Mouse (Mus musculus) hindbrain, embryonic 15.5 days (tissue): Measurements from ENCODE around the gene Gm20458. TPM values are rescaled to one million over a fixed set of nuclear protein-coding genes. Genes with fewer than 3 reads are reported as not detected.

Experiments
- ATAC-seq: fragments of 200-750 bp; cut with Nextera tagmentation; 2 replicates; pipeline ENCODE4 v1.8.0; 2017; ENCODE audit warnings: low read depth, moderate number of reproducible peaks, moderate TSS enrichment; ENCODE audit not compliant: low FRiP score
- H3K27ac ChIP-seq: fragments of 300-500 bp; sonication (generic); replicated peaks from 2 replicates; pipeline ENCODE4 v1.5.1; 2015; ENCODE audit warnings: mild to moderate bottlenecking, inconsistent platforms
- H3K27me3 ChIP-seq: fragments of 300-500 bp; sonication (generic); 2 replicates; pipeline ENCODE4 v1.6.1; 2015; ENCODE audit warnings: control low read depth, inconsistent platforms
- H3K36me3 ChIP-seq: fragments of 300-500 bp; sonication (generic); 2 replicates; pipeline ENCODE4 v1.6.1; 2015; ENCODE audit warnings: control low read depth, inconsistent platforms
- H3K4me1 ChIP-seq: fragments of 300-500 bp; sonication (generic); replicated peaks from 2 replicates; pipeline ENCODE4 v1.6.1; 2015; ENCODE audit warnings: control low read depth, inconsistent platforms
- H3K4me2 ChIP-seq: fragments of 300-500 bp; sonication (generic); 2 replicates; pipeline ENCODE4 v1.6.1; 2015; ENCODE audit warnings: moderate library complexity, mild to moderate bottlenecking, inconsistent platforms
- H3K4me3 ChIP-seq: fragments of 300-500 bp; sonication (generic); 2 replicates; pipeline ENCODE4 v1.5.1; 2015; ENCODE audit warnings: mild to moderate bottlenecking, inconsistent platforms
- H3K9ac ChIP-seq: fragments of 300-500 bp; sonication (generic); 2 replicates; pipeline ENCODE4 v1.6.1; 2015; ENCODE audit warnings: inconsistent platforms
- H3K9me3 ChIP-seq: fragments of 300-500 bp; sonication (generic); 2 replicates; pipeline ENCODE4 v1.6.1; 2016; ENCODE audit warnings: control low read depth, inconsistent platforms
- WGBS: fragments of 180-500 bp; shearing (Covaris S2); methylation state at CpG from one replicate; pipeline ENCODE4 v1.1.7; 2015; 5-methylcytosine and 5-hydroxymethylcytosine counted together
- polyA plus RNA-seq: library from polyadenylated mRNA; unstranded; fragments of >200 nt; fragmentation: Nextera tagmentation; extraction: Ambion mirVana; gene quantifications from 2 replicates; pipeline ENCODE4 v1.2.1, GENCODE M21; 2015

The Gm20458 gene
- 5.0 and 6.6 TPM in 2 replicates for polyA plus RNA-seq

DNA sequence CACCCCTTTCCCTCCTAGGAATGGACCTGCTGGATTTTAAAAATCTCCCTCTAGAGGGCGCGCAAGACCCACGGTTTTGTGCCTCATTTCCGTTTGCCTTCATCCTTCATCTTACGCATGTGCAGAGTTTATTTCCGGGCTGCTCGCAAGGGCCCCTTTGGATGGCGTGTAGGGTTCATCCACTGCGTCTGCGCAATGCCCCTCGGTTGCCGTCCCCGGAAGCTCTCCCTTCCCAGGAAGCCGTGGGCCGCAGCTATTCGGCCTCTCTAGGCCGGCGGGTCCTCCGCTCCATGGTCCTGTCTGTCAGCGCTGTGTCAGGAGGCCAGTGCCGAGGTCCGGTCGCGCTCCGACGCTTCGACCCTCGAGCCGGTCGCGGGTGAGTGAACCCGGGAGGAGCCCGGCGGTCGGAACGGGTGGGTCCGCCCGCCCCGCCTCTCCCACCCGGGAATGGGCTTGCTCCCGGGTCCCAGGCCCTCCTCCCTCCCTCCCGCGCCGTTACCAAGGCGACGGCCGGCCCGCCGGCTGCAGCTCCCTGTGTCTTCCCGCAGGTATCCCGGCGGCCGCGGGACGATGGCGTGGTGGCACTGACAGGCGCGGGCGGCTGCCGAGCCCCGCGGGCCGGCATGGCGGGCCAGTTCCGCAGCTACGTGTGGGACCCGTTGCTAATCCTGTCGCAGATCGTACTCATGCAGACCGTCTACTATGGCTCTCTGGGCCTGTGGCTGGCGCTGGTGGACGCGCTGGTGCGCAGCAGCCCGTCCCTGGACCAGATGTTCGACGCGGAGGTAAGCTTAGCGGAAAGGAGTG, at the start of gene Gm20458:
TSS of gene Gm20458 (plus strand) at position 223 of the 807 bp plus-strand sequence.
- Histone ChIP-seq H3K36me3 (peaks cover 18% of the 10 kb centered on the region), H3K4me3 (peak within 1 kb of the TSS; percentile 56), H3K4me1 (peaks cover 18% of the 10 kb centered on the region), H3K27ac (peak within 1 kb of the TSS; percentile 91), H3K9me3 (no peaks in the 10 kb centered on the region), H3K27me3 (no peaks in the 10 kb centered on the region), H3K9ac (peak within 1 kb of the TSS; percentile 62), H3K4me2 (peak within 1 kb of the TSS; percentile 71)
- under 1% methylated on average over 70 of the region's 79 CpGs for WGBS
- peak; percentile 99 for ATAC-seq

- no peak overlapping the region for H3K9ac ChIP-seq
- H3K4me2 ChIP-seq: peak overlapping the region; percentile 51
- no peaks in the 10 kb centered on the region for H3K9me3 ChIP-seq
- no peak for ATAC-seq
- 0 out of 2 replicates have a peak, but pooled peaks cover 4% of the 10 kb centered on the region for H3K4me1 ChIP-seq
- H3K36me3 ChIP-seq: no peaks in the 10 kb centered on the region
- peak overlapping the region; percentile 23 for H3K4me3 ChIP-seq
- 25% methylated on average over 28 of the region's 28 CpGs for WGBS
- H3K27ac ChIP-seq: no peak overlapping the region
- peaks cover 25% of the 10 kb centered on the region for H3K27me3 ChIP-seq
These were observed 46.6 kb upstream of the Gm20458 start for GRCm38 (mm10) chr2:164414167-164414566.

DNA sequence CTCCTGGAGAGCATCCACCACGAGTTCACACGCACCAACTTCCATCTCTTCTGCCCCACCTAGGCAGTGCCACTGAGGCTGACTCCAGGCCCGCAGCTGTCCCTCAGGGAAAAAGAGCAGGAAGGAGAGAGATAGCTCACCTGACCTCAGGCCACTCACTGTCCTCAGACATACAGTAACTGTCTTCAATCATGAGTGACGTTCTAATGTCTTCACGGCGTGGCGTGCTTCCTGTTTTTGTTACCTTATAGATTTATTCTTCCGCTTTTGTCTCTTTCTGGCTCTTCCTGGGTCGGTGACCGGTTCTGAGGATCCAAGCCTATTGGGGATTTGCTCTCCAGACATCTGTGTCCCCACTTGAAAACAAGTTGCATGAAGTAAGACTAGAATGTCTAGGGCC, 46.2 kb upstream of the Gm20458 start:
- Histone ChIP-seq H3K9ac (no peak overlapping the region), H3K27ac (no peak overlapping the region), H3K9me3 (no peaks in the 10 kb centered on the region), H3K27me3 (peaks cover 20% of the 10 kb centered on the region), H3K4me3 (peak overlapping the region; percentile 23), H3K4me2 (peak overlapping the region; percentile 51), H3K4me1 (0 out of 2 replicates have a peak, but pooled peaks cover 4% of the 10 kb centered on the region), H3K36me3 (no peaks in the 10 kb centered on the region)
- 71% methylated on average over 10 of the region's 10 CpGs for WGBS
- no peak for ATAC-seq

GRCm38 (mm10) chr2:164417198-164417597, 43.6 kb upstream of the Gm20458 start:
- no peak overlapping the region for H3K4me2 ChIP-seq

GRCm38 (mm10) chr2:164418308-164418875, 42.4 kb upstream of the Gm20458 start:
- Histone ChIP-seq H3K27ac (no peak overlapping the region), H3K4me1 (0 out of 2 replicates have a peak, but pooled peaks cover 4% of the 10 kb centered on the region), H3K9ac (no peak overlapping the region), H3K27me3 (peaks cover 3% of the 10 kb centered on the region; the same call in 1 of the 2 replicates), H3K36me3 (no peaks in the 10 kb centered on the region), H3K4me2 (no peak overlapping the region), H3K9me3 (no peaks in the 10 kb centered on the region), H3K4me3 (no peak overlapping the region)
- no peak for ATAC-seq
- 37% methylated on average over 3 of the region's 3 CpGs for WGBS

More at GRCm38 (mm10) chr2:164417198-164417597, 43.6 kb upstream of the Gm20458 start:
- Histone ChIP-seq H3K36me3 (no peaks in the 10 kb centered on the region), H3K9ac (no peak overlapping the region), H3K9me3 (no peaks in the 10 kb centered on the region), H3K27me3 (peaks cover 3% of the 10 kb centered on the region; the same call in 1 of the 2 replicates), H3K27ac (no peak overlapping the region), H3K4me1 (0 out of 2 replicates have a peak, but pooled peaks cover 4% of the 10 kb centered on the region), H3K4me3 (no peak overlapping the region)
- ATAC-seq: no peak
- 1% methylated on average over 2 of the region's 2 CpGs for WGBS

DNA sequence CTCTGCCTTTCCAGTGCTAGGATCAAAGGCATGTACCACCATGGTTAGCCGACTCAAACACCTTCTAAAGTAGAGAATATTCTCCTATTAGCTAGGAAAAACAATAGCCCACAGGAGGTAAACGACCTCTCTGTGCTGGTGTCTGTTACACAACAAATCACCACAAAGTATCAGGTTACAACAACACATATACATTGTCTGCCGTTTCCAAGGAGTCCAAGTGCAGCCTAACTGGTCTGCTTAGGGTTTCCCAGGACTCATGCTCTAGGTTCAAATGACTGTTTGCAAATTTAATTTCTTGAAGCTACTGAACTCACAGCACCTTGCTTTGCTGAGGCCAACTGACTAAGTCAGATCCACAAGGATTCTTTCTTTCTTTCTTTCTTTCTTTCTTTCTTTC, 41.3 kb upstream of the Gm20458 start:
- Histone ChIP-seq H3K4me1 (no peaks in the 10 kb centered on the region), H3K4me3 (no peak overlapping the region), H3K27ac (no peak overlapping the region), H3K9me3 (no peaks in the 10 kb centered on the region), H3K4me2 (no peak overlapping the region), H3K9ac (no peak overlapping the region), H3K36me3 (no peaks in the 10 kb centered on the region), H3K27me3 (peaks cover 3% of the 10 kb centered on the region; the same call in 1 of the 2 replicates)
- 9% methylated on average over 3 of the region's 3 CpGs for WGBS
- no peak for ATAC-seq

- no peak for ATAC-seq
- H3K4me2 ChIP-seq: no peak overlapping the region
- no peaks in the 10 kb centered on the region for H3K36me3 ChIP-seq
- H3K9ac ChIP-seq: no peak overlapping the region
- 95% methylated on average over 7 of the region's 7 CpGs for WGBS
- H3K9me3 ChIP-seq: no peaks in the 10 kb centered on the region
- H3K4me3 ChIP-seq: no peak overlapping the region
- H3K27ac ChIP-seq: no peak overlapping the region
- H3K4me1 ChIP-seq: no peaks in the 10 kb centered on the region
- H3K27me3 ChIP-seq: no peaks in the 10 kb centered on the region; the same call in 1 of the 2 replicates
These were observed 39.5 kb upstream of the Gm20458 start for GRCm38 (mm10) chr2:164421306-164421705.

DNA sequence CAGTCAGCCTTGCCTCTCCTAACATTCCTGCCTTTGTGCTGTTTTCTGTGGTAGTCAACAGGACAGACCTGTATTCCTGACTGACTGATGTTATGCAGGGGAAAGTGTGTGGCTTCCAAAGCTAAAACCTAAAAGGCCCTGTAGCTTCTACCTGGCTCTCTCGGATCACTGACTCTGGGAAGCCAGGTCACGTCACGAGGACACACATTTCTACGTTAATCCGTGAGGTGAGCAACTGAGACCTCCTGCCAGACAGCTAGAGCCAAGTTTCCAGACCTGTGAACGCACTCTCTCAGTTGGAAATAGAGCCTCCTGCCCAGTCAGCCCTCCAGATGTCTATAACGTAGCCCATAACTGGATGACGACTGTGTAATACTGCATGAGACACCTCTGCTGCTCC, 38.8 kb upstream of the Gm20458 start:
- Histone ChIP-seq H3K36me3 (no peaks in the 10 kb centered on the region), H3K27me3 (no peaks in the 10 kb centered on the region; the same call in 1 of the 2 replicates), H3K27ac (no peak overlapping the region), H3K9me3 (no peaks in the 10 kb centered on the region), H3K9ac (no peak overlapping the region), H3K4me3 (no peak overlapping the region), H3K4me1 (no peaks in the 10 kb centered on the region), H3K4me2 (no peak overlapping the region)
- ATAC-seq: no peak
- 86% methylated on average over 8 of the region's 8 CpGs for WGBS

- Histone ChIP-seq H3K36me3 (no peaks in the 10 kb centered on the region), H3K4me2 (no peak overlapping the region), H3K9ac (no peak overlapping the region), H3K4me3 (no peak overlapping the region), H3K4me1 (no peaks in the 10 kb centered on the region), H3K9me3 (no peaks in the 10 kb centered on the region), H3K27me3 (no peaks in the 10 kb centered on the region), H3K27ac (no peak overlapping the region)
- no peak for ATAC-seq
- WGBS: 90% methylated on average over 15 of the region's 15 CpGs
These were observed 37.9 kb upstream of the Gm20458 start for GRCm38 (mm10) chr2:164422675-164423393.

GRCm38 (mm10) chr2:164423464-164423863, 37.3 kb upstream of the Gm20458 start:
- ATAC-seq: no peak
- H3K4me1 ChIP-seq: no peaks in the 10 kb centered on the region
- no peak overlapping the region for H3K4me3 ChIP-seq
- H3K9ac ChIP-seq: no peak overlapping the region
- H3K4me2 ChIP-seq: no peak overlapping the region
- H3K9me3 ChIP-seq: no peaks in the 10 kb centered on the region
- no peaks in the 10 kb centered on the region for H3K36me3 ChIP-seq
- H3K27me3 ChIP-seq: no peaks in the 10 kb centered on the region
- no peak overlapping the region for H3K27ac ChIP-seq
- WGBS: 89% methylated on average over 11 of the region's 11 CpGs

DNA sequence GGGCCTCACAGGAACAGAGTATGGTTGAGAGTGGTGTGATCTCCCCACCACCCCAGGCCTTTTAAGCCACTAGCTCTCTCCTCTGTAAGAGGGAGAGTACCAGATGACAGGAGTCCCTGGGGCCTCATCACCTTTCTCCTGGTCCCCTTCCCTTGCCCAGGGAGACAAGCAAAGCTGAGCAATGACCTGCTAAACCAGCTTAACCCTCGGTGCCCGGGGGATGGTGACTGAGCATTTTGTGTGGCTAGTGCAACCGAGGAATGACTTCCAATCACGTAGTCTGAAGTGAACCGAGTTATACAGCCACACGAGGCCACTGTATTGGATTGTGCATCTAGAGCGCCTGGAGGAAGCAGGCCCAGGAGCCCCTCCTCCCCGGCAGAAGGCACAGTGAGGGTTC, 36.4 kb upstream of the Gm20458 start:
- Histone ChIP-seq H3K27ac (no peak overlapping the region), H3K9ac (no peak overlapping the region), H3K27me3 (no peaks in the 10 kb centered on the region), H3K9me3 (no peaks in the 10 kb centered on the region), H3K4me1 (no peaks in the 10 kb centered on the region), H3K36me3 (no peaks in the 10 kb centered on the region), H3K4me2 (no peak overlapping the region), H3K4me3 (no peak overlapping the region)
- WGBS: 92% methylated on average over 8 of the region's 8 CpGs
- no peak for ATAC-seq

GRCm38 (mm10) chr2:164425401-164425800, 35.4 kb upstream of the Gm20458 start:
- no peak for ATAC-seq
- Histone ChIP-seq H3K4me2 (no peak overlapping the region), H3K4me3 (no peak overlapping the region), H3K27me3 (no peaks in the 10 kb centered on the region), H3K4me1 (no peaks in the 10 kb centered on the region), H3K9ac (no peak overlapping the region), H3K27ac (no peak overlapping the region), H3K36me3 (no peaks in the 10 kb centered on the region), H3K9me3 (no peaks in the 10 kb centered on the region)
- 92% methylated on average over 5 of the region's 5 CpGs for WGBS
